Mouse (Mus musculus): ENCODE data around the gene Gm13212. TPM values are rescaled to one million over a fixed set of nuclear protein-coding genes. Genes with fewer than 3 reads are reported as not detected.
"Not testable (repeated sequence)": the region's sequence is repeated elsewhere in the genome, so short reads cannot be mapped to it uniquely, and the experiment has no call there.

Gene Gm13212
- polyA plus RNA-seq, 1 experiment from 2014 or later = 0.19 TPM

- H3K9ac ChIP-seq; H3K27ac ChIP-seq; H3K36me3 ChIP-seq (replicated peaks); ATAC-seq (replicated peaks); H3K27me3 ChIP-seq (replicated peaks); H3K4me2 ChIP-seq; H3K4me3 ChIP-seq; H3K4me1 ChIP-seq: not testable (repeated sequence)
- WGBS = 57% methylated on average over 1 of the region's 1 CpGs
- peaks cover 12% of the 10 kb centered on the region; the same call in 1 of the 2 replicates for H3K9me3 ChIP-seq
Measured at GRCm38 (mm10) chr4:145594183-145594582, 9.2 kb downstream of the Gm13212 start.

- H3K4me1 ChIP-seq; H3K36me3 ChIP-seq (replicated peaks); H3K9me3 ChIP-seq; H3K4me3 ChIP-seq; H3K9ac ChIP-seq; ATAC-seq (replicated peaks); H3K4me2 ChIP-seq; H3K27me3 ChIP-seq (replicated peaks); H3K27ac ChIP-seq: not testable (repeated sequence)
- 79% methylated on average over 4 of the region's 4 CpGs for WGBS
Measured at GRCm38 (mm10) chr4:145594798-145595197, 9.8 kb downstream of the Gm13212 start.

- not testable (repeated sequence) for ATAC-seq (replicated peaks); H3K9ac ChIP-seq; H3K27me3 ChIP-seq (replicated peaks); H3K36me3 ChIP-seq (replicated peaks); H3K4me3 ChIP-seq; H3K9me3 ChIP-seq; H3K27ac ChIP-seq; H3K4me2 ChIP-seq; H3K4me1 ChIP-seq
- 28% methylated on average over 82 of the region's 83 CpGs for WGBS
Measured at GRCm38 (mm10) chr4:145640416-145641185, 55.6 kb downstream of the Gm13212 start.

GRCm38 (mm10) chr4:145670385-145670784 is 85.4 kb downstream of the Gm13212 start, which contains the start of gene Zfp980:
TSS of gene Zfp980 (plus strand) at chr4:145670685.
- 82% methylated on average over 3 of the region's 3 CpGs for WGBS
- H3K4me3 ChIP-seq; H3K4me2 ChIP-seq; H3K27me3 ChIP-seq (replicated peaks); ATAC-seq (replicated peaks); H3K4me1 ChIP-seq; H3K9me3 ChIP-seq; H3K9ac ChIP-seq; H3K27ac ChIP-seq; H3K36me3 ChIP-seq (replicated peaks): not testable (repeated sequence)

- H3K4me1 ChIP-seq; H3K36me3 ChIP-seq (replicated peaks); H3K27ac ChIP-seq; H3K9ac ChIP-seq; H3K27me3 ChIP-seq (replicated peaks); H3K4me2 ChIP-seq; ATAC-seq (replicated peaks); H3K4me3 ChIP-seq; H3K9me3 ChIP-seq: not testable (repeated sequence)
- 74% methylated on average over 2 of the region's 2 CpGs for WGBS
Measured at GRCm38 (mm10) chr4:145674286-145674780, 89.4 kb downstream of the Gm13212 start.

Other genes starting within 250 kb of the Gm13212 start
- gene Zfp990, start 74.4 kb upstream of the Gm13212 start, polyA plus RNA-seq (2015; fragmentation: Nextera tagmentation; extraction: Ambion mirVana) = not detected in 2 replicates
- gene Zfp980, start 85.5 kb downstream of the Gm13212 start, polyA plus RNA-seq (2015; fragmentation: Nextera tagmentation; extraction: Ambion mirVana) = not detected in 2 replicates